Mouse (Mus musculus) heart, adult 2 months (tissue): ENCODE results near the gene Bloc1s5. TPM values are rescaled to one million over a fixed set of nuclear protein-coding genes. Genes with fewer than 3 reads are reported as not detected.

Experiments used
- DNase-seq, 2 experiments: peaks; one replicate each; pipeline ENCODE4 v3.0.0; 2021
- H3K27ac ChIP-seq: fragments of 200-600 bp; 2 replicates; pipeline ENCODE4 v1.8.1; 2022
- H3K27me3 ChIP-seq: fragments of 200-500 bp; 2 replicates; pipeline ENCODE4 v1.6.1; 2012; ENCODE audit warnings: mild to moderate bottlenecking, low read length, inconsistent platforms, mixed read lengths; ENCODE audit not compliant: control insufficient read depth, insufficient read depth
- H3K36me3 ChIP-seq: fragments of 200-500 bp; 2 replicates; pipeline ENCODE4 v1.6.1; 2012; ENCODE audit warnings: low read length, inconsistent platforms; ENCODE audit not compliant: control insufficient read depth, insufficient read depth
- H3K4me1 ChIP-seq: fragments of 200-500 bp; 2 replicates; pipeline ENCODE4 v1.6.1; 2011; ENCODE audit warnings: low read length; ENCODE audit not compliant: control insufficient read depth, insufficient read depth
- H3K4me3 ChIP-seq: fragments of 200-600 bp; 2 replicates; pipeline ENCODE4 v1.8.1; 2022
- H3K79me2 ChIP-seq: fragments of 200-500 bp; replicated peaks from 2 replicates; pipeline ENCODE4 v1.6.1; 2012; ENCODE audit warnings: mild to moderate bottlenecking, inconsistent platforms, low read length, moderate library complexity, mixed read lengths; ENCODE audit not compliant: control insufficient read depth, insufficient read depth
- H3K9ac ChIP-seq: fragments of 200-500 bp; 2 replicates; pipeline ENCODE4 v1.6.1; 2012; ENCODE audit warnings: low read depth, mild to moderate bottlenecking, control low read depth, inconsistent platforms, low read length, mixed read lengths
- CTCF ChIP-seq: fragments of 200-600 bp; IDR thresholded peaks from 2 replicates; pipeline ENCODE4 v1.8.1; 2022; ENCODE audit warnings: antibody characterized with exemption, mild to moderate bottlenecking, moderate library complexity
- EP300 ChIP-seq: fragments of 200-500 bp; IDR thresholded peaks from 2 replicates; pipeline ENCODE4 v1.6.1; 2011; ENCODE audit warnings: low read depth, low read length, control low read depth; ENCODE audit not compliant: insufficient read depth
- POLR2A ChIP-seq: fragments of 200-500 bp; IDR thresholded peaks from 2 replicates; pipeline ENCODE4 v1.6.1; 2011; ENCODE audit warnings: mild to moderate bottlenecking, low read depth, low read length, control low read depth; ENCODE audit not compliant: insufficient read depth
- WGBS: fragments of 180-500 bp; shearing (Covaris S2); methylation state at CpG from one replicate; pipeline ENCODE4 v1.1.7; 2018; 5-methylcytosine and 5-hydroxymethylcytosine counted together
- intact Hi-C: fragments of 180-260 bp; cut with DNase I; formaldehyde crosslinking; loops from one replicate; pipeline ENCODE4 v1.15.1; 2025
- polyA plus RNA-seq: library from polyadenylated mRNA; depleted of rRNA; stranded (reverse); fragments of >200 nt; gene quantifications from 2 replicates; pipeline ENCODE4 v1.2.3, GENCODE M21; 2012
- total RNA-seq, 2 experiments: library from RNA; stranded (reverse); gene quantifications; 2 replicates each; pipeline ENCODE4 v1.2.3; 2021

The Bloc1s5 gene
- total and polyA plus RNA-seq, 3 experiments: 5.2 to 12.0 (median 10.5) TPM

- no peaks in the 10 kb centered on the region for H3K36me3 ChIP-seq
- no peak for DNase-seq
- H3K79me2 ChIP-seq: no peaks in the 10 kb centered on the region
- H3K27me3 ChIP-seq: no peaks in the 10 kb centered on the region
- 0 out of 2 replicates have a peak, but pooled peaks cover 1% of the 10 kb centered on the region for H3K4me1 ChIP-seq
- intact Hi-C loops: no loop called here
- 51% methylated on average over 3 of the region's 3 CpGs for WGBS
- H3K4me3 ChIP-seq: no peak overlapping the region
- H3K27ac ChIP-seq: no peak overlapping the region
- no peak for TF ChIP-seq POLR2A
- no peak for TF ChIP-seq CTCF
- no peak for TF ChIP-seq EP300
- no peak overlapping the region for H3K9ac ChIP-seq
Measured at GRCm38 (mm10) chr13:38574668-38575067, 60.2 kb downstream of the Bloc1s5 start.

GRCm38 (mm10) chr13:38573281-38573680 lies 61.6 kb downstream of the Bloc1s5 start:
- H3K4me3 ChIP-seq: no peak overlapping the region
- 92% methylated on average over 1 of the region's 1 CpGs for WGBS

GRCm38 (mm10) chr13:38565245-38565644 lies 69.7 kb downstream of the Bloc1s5 start:
- H3K9ac ChIP-seq: no peak overlapping the region
- no peaks in the 10 kb centered on the region for H3K79me2 ChIP-seq

More at GRCm38 (mm10) chr13:38573281-38573680, 61.6 kb downstream of the Bloc1s5 start:
- Histone ChIP-seq H3K27ac (no peak overlapping the region), H3K9ac (no peak overlapping the region), H3K27me3 (no peaks in the 10 kb centered on the region), H3K36me3 (no peaks in the 10 kb centered on the region), H3K4me1 (0 out of 2 replicates have a peak, but pooled peaks cover 1% of the 10 kb centered on the region), H3K79me2 (no peaks in the 10 kb centered on the region)
- TF ChIP-seq EP300: no peak
- no peak for TF ChIP-seq POLR2A
- no peak for TF ChIP-seq CTCF
- DNase-seq: no peak
- intact Hi-C loops: no loop called here

GRCm38 (mm10) chr13:38554611-38555010 lies 80.3 kb downstream of the Bloc1s5 start:
- intact Hi-C loops: no loop called here
- 55% methylated on average over 11 of the region's 11 CpGs for WGBS
- DNase-seq: no peak
- Histone ChIP-seq H3K9ac (no peak overlapping the region), H3K4me1 (no peaks in the 10 kb centered on the region), H3K36me3 (no peaks in the 10 kb centered on the region), H3K4me3 (no peak overlapping the region), H3K79me2 (no peaks in the 10 kb centered on the region), H3K27me3 (no peaks in the 10 kb centered on the region), H3K27ac (no peak overlapping the region)
- TF ChIP-seq EP300 (no peak), POLR2A (no peak)

More at GRCm38 (mm10) chr13:38565245-38565644, 69.7 kb downstream of the Bloc1s5 start:
- no peak for DNase-seq
- Histone ChIP-seq H3K27ac (no peak overlapping the region), H3K27me3 (no peaks in the 10 kb centered on the region), H3K36me3 (no peaks in the 10 kb centered on the region), H3K4me3 (no peak overlapping the region), H3K4me1 (peaks cover 2% of the 10 kb centered on the region; the same call in 1 of the 2 replicates)
- TF ChIP-seq EP300: no peak
- no peak for TF ChIP-seq CTCF
- no peak for TF ChIP-seq POLR2A
- intact Hi-C loops: no loop called here
- 77% methylated on average over 4 of the region's 4 CpGs for WGBS

GRCm38 (mm10) chr13:38554210-38554609 lies 80.7 kb downstream of the Bloc1s5 start:
- WGBS: 47% methylated on average over 3 of the region's 3 CpGs
- no peak overlapping the region for H3K4me3 ChIP-seq
- no peaks in the 10 kb centered on the region for H3K27me3 ChIP-seq
- DNase-seq: no peak
- H3K79me2 ChIP-seq: no peaks in the 10 kb centered on the region
- intact Hi-C loops: no loop called here
- H3K36me3 ChIP-seq: no peaks in the 10 kb centered on the region
- H3K9ac ChIP-seq: no peak overlapping the region
- no peak for TF ChIP-seq EP300
- TF ChIP-seq POLR2A: no peak
- no peak for TF ChIP-seq CTCF
- no peaks in the 10 kb centered on the region for H3K4me1 ChIP-seq
- H3K27ac ChIP-seq: no peak overlapping the region

GRCm38 (mm10) chr13:38548681-38549080 lies 86.2 kb downstream of the Bloc1s5 start:
- H3K79me2 ChIP-seq: no peaks in the 10 kb centered on the region
- H3K4me1 ChIP-seq: no peaks in the 10 kb centered on the region
- no peak overlapping the region for H3K27ac ChIP-seq
- no peaks in the 10 kb centered on the region for H3K27me3 ChIP-seq
- H3K9ac ChIP-seq: no peak overlapping the region
- H3K36me3 ChIP-seq: no peaks in the 10 kb centered on the region
- intact Hi-C loops: no loop called here
- TF ChIP-seq POLR2A (no peak), EP300 (no peak), CTCF (no peak)
- DNase-seq: no peak
- WGBS: 75% methylated on average over 5 of the region's 5 CpGs
- H3K4me3 ChIP-seq: no peak overlapping the region
